Mouse (Mus musculus) monocyte, adult 2 months (primary cell): Measurements from ENCODE around the gene Drd4.
"Not testable (repeated sequence)": the region's sequence is repeated elsewhere in the genome, so short reads cannot be mapped to it uniquely, and the experiment has no call there.

Experiments
- DNase-seq, 2 experiments: peaks; one replicate each; pipeline ENCODE4 v3.0.0; 2022; ENCODE audit warnings: low spot score in 2 of 2, low read depth in 1 of 2

The Drd4 gene

GRCm38 (mm10) chr7:141291921-141292582, at the start of gene Drd4:
TSS of gene Drd4 (plus strand) at chr7:141292006.
- DNase-seq = no peak

- DNase-seq = not testable (repeated sequence)
Observed at GRCm38 (mm10) chr7:141250486-141250885, 41.3 kb upstream of the Drd4 start.

- DNase-seq = no peak
Observed at GRCm38 (mm10) chr7:141256159-141256558, 35.6 kb upstream of the Drd4 start.

GRCm38 (mm10) chr7:141261480-141261879, 30.3 kb upstream of the Drd4 start:
- DNase-seq = no peak

- no peak for DNase-seq
Observed at GRCm38 (mm10) chr7:141263640-141264039, 28.2 kb upstream of the Drd4 start.

- DNase-seq = no peak
Observed at GRCm38 (mm10) chr7:141264041-141264700, 27.6 kb upstream of the Drd4 start.

GRCm38 (mm10) chr7:141264761-141265410, 26.9 kb upstream of the Drd4 start:
- DNase-seq = peak in 1 of 2 experiments; percentile 44

- no peak for DNase-seq
Observed at GRCm38 (mm10) chr7:141265411-141265738, 26.4 kb upstream of the Drd4 start.

GRCm38 (mm10) chr7:141265739-141266561, 25.9 kb upstream of the Drd4 start, which contains the start of gene Irf7:
TSS of gene Irf7 (minus strand) at chr7:141266481.
- peak; percentile 48 to 82 for DNase-seq

- peak; percentile 54 to 61 for DNase-seq
Observed at GRCm38 (mm10) chr7:141268466-141269272, 23.1 kb upstream of the Drd4 start.

- DNase-seq = peak in 1 of 2 experiments; percentile 21
Observed at GRCm38 (mm10) chr7:141269273-141269545, 22.6 kb upstream of the Drd4 start.

GRCm38 (mm10) chr7:141270631-141271030, 21.2 kb upstream of the Drd4 start:
- DNase-seq = no peak

GRCm38 (mm10) chr7:141275356-141275755, 16.4 kb upstream of the Drd4 start:
- no peak for DNase-seq

- no peak for DNase-seq
Observed at GRCm38 (mm10) chr7:141276546-141276945, 15.3 kb upstream of the Drd4 start, which contains the start of gene Cdhr5. TSS of gene Cdhr5 (minus strand) at chr7:141276786.

- no peak for DNase-seq
Observed at GRCm38 (mm10) chr7:141277701-141278678, 13.8 kb upstream of the Drd4 start.

GRCm38 (mm10) chr7:141278766-141279590, 12.8 kb upstream of the Drd4 start, which contains the start of gene Sct:
TSS of gene Sct (minus strand) at chr7:141279133.
- no peak for DNase-seq

GRCm38 (mm10) chr7:141281442-141281841, 10.4 kb upstream of the Drd4 start:
- DNase-seq = no peak

GRCm38 (mm10) chr7:141282756-141283155, 9.1 kb upstream of the Drd4 start:
- no peak for DNase-seq

GRCm38 (mm10) chr7:141288042-141288441, 3.8 kb upstream of the Drd4 start:
- DNase-seq = no peak
